Mouse (Mus musculus) hematopoietic stem cell, adult 5-6 weeks (primary cell): ENCODE data around the gene Erf. TPM values are rescaled to one million over a fixed set of nuclear protein-coding genes. Genes with fewer than 3 reads are reported as not detected.

Source experiments
- ATAC-seq, 2 experiments: fragments of 125-278 bp in 1 of 2; replicated peaks in 1 of 2; 2 replicates each; pipeline ENCODE4 v1.8.0; 2016 to 2017; ENCODE audit warnings: inconsistent platforms in 2 of 2, mild to moderate bottlenecking in 2 of 2, moderate number of reproducible peaks in 2 of 2, low read depth in 1 of 2, moderate TSS enrichment in 1 of 2; ENCODE audit not compliant: low FRiP score in 2 of 2, poor library complexity in 2 of 2, severe bottlenecking in 2 of 2, insufficient read depth in 1 of 2, low TSS enrichment in 1 of 2
- total RNA-seq: library from RNA; stranded (forward); fragments of 172-1452, 232-1000 nt; gene quantifications from 2 replicates; pipeline ENCODE4 v1.2.3, GENCODE M21; 2017

The Erf gene
- total RNA-seq = 14.1 and 17.3 TPM in 2 replicates

- peak; percentile 46 to 73 for ATAC-seq
Observed at GRCm38 (mm10) chr7:25250141-25250972, at the start of gene Erf. Gene Erf, minus strand, starts transcription at chr7:25250761.

- peak; percentile 50 to 70 for ATAC-seq
Observed at GRCm38 (mm10) chr7:25297454-25298325, 47.1 kb upstream of the Erf start, which contains the start of gene Pafah1b3. Gene Pafah1b3, minus strand, starts transcription at chr7:25297986.

- ATAC-seq = peak; percentile 38 to 42; a peak in 3 of 4 replicates
Observed at GRCm38 (mm10) chr7:25296945-25297453, 46.4 kb upstream of the Erf start.

- no peak for ATAC-seq
Observed at GRCm38 (mm10) chr7:25294960-25295722, 44.6 kb upstream of the Erf start.

- no peak for ATAC-seq
Observed at GRCm38 (mm10) chr7:25294495-25294894, 43.9 kb upstream of the Erf start.

GRCm38 (mm10) chr7:25293191-25293739 is 42.7 kb upstream of the Erf start:
- no peak for ATAC-seq

GRCm38 (mm10) chr7:25292107-25292506 is 41.5 kb upstream of the Erf start:
- ATAC-seq = no peak

GRCm38 (mm10) chr7:25290911-25291310 is 40.4 kb upstream of the Erf start:
- no peak for ATAC-seq

GRCm38 (mm10) chr7:25290463-25290862 is 39.9 kb upstream of the Erf start:
- no peak for ATAC-seq

- ATAC-seq = no peak
Observed at GRCm38 (mm10) chr7:25289925-25290324, 39.4 kb upstream of the Erf start.

- no peak for ATAC-seq
Observed at GRCm38 (mm10) chr7:25288721-25289120, 38.2 kb upstream of the Erf start.

GRCm38 (mm10) chr7:25288011-25288410 is 37.5 kb upstream of the Erf start:
- ATAC-seq = no peak

GRCm38 (mm10) chr7:25286989-25287388 is 36.4 kb upstream of the Erf start:
- no peak for ATAC-seq

- no peak for ATAC-seq
Observed at GRCm38 (mm10) chr7:25285511-25286238, 35.1 kb upstream of the Erf start.

- no peak for ATAC-seq
Observed at GRCm38 (mm10) chr7:25284766-25285165, 34.2 kb upstream of the Erf start.

- no peak for ATAC-seq
Observed at GRCm38 (mm10) chr7:25284171-25284570, 33.6 kb upstream of the Erf start.
